Mouse (Mus musculus) intestine, embryonic 16.5 days (tissue): ENCODE results near the gene Rnf11. TPM values are rescaled to one million over a fixed set of nuclear protein-coding genes. Genes with fewer than 3 reads are reported as not detected.

Experiments used
- ATAC-seq: fragments of 200-750 bp; cut with Nextera tagmentation; 2 replicates; pipeline ENCODE4 v1.8.0; 2017; ENCODE audit warnings: moderate TSS enrichment, moderate library complexity
- H3K27ac ChIP-seq: fragments of 300-500 bp; sonication (generic); 2 replicates; pipeline ENCODE4 v1.5.1; 2014; ENCODE audit warnings: mild to moderate bottlenecking, low read length
- H3K27me3 ChIP-seq: fragments of 300-500 bp; sonication (generic); replicated peaks from 2 replicates; pipeline ENCODE4 v1.6.1; 2014; ENCODE audit warnings: low read length, control low read depth, mixed read lengths; ENCODE audit not compliant: control insufficient read depth, insufficient read depth
- H3K36me3 ChIP-seq: fragments of 300-500 bp; sonication (generic); 2 replicates; pipeline ENCODE4 v1.6.1; 2014; ENCODE audit warnings: low read length, control low read depth; ENCODE audit not compliant: control insufficient read depth, insufficient read depth
- H3K4me1 ChIP-seq: fragments of 300-500 bp; sonication (generic); 2 replicates; pipeline ENCODE4 v1.6.1; 2014; ENCODE audit warnings: low read length, control low read depth, mixed read lengths; ENCODE audit not compliant: control insufficient read depth, insufficient read depth
- H3K4me2 ChIP-seq: fragments of 300-500 bp; sonication (generic); 2 replicates; pipeline ENCODE4 v1.6.1; 2014; ENCODE audit warnings: low read depth, low read length, control low read depth
- H3K4me3 ChIP-seq: fragments of 300-500 bp; sonication (generic); 2 replicates; pipeline ENCODE4 v1.5.1; 2014; ENCODE audit warnings: mild to moderate bottlenecking, low read length
- H3K9ac ChIP-seq: fragments of 300-500 bp; sonication (generic); 2 replicates; pipeline ENCODE4 v1.6.1; 2014; ENCODE audit warnings: low read depth, low read length
- H3K9me3 ChIP-seq: fragments of 300-500 bp; sonication (generic); 2 replicates; pipeline ENCODE4 v1.6.1; 2016; ENCODE audit warnings: low read length, control low read depth; ENCODE audit not compliant: control insufficient read depth
- WGBS: fragments of 180-500 bp; shearing (Covaris S2); extraction: QIAGEN DNeasy Blood & Tissue Kit; methylation state at CpG from one replicate; pipeline ENCODE4 v1.1.7; 2014; 5-methylcytosine and 5-hydroxymethylcytosine counted together
- polyA plus RNA-seq: library from polyadenylated mRNA; unstranded; fragments of >200 nt; fragmentation: Nextera tagmentation; extraction: Ambion mirVana; gene quantifications from 2 replicates; pipeline ENCODE4 v1.2.1, GENCODE M21; 2015

Gene Rnf11
- polyA plus RNA-seq, 1 experiment from 2014 or later: 15.0 TPM

- peaks cover 5% of the 10 kb centered on the region; the same call in 1 of the 2 replicates for H3K4me1 ChIP-seq
- WGBS: 0% methylated on average over 37 of the region's 39 CpGs
- H3K4me2 ChIP-seq: peak overlapping the region; percentile 66
- H3K36me3 ChIP-seq: no peaks in the 10 kb centered on the region
- peak overlapping the region; percentile 93 for H3K4me3 ChIP-seq
- H3K27me3 ChIP-seq: no peaks in the 10 kb centered on the region
- H3K9me3 ChIP-seq: no peaks in the 10 kb centered on the region
- H3K9ac ChIP-seq: peak overlapping the region; percentile 99
- peak; percentile 99 for ATAC-seq
- H3K27ac ChIP-seq: peak overlapping the region; percentile 95
Observed at GRCm38 (mm10) chr4:109476554-109477014, 7.9 kb downstream of the Rnf11 start.

GRCm38 (mm10) chr4:109475577-109476553 is 8.7 kb downstream of the Rnf11 start:
- H3K27ac ChIP-seq: peak overlapping the region; percentile 95
- peaks cover 5% of the 10 kb centered on the region; the same call in 1 of the 2 replicates for H3K4me1 ChIP-seq
- H3K9me3 ChIP-seq: no peaks in the 10 kb centered on the region
- WGBS: under 1% methylated on average over 62 of the region's 68 CpGs
- H3K36me3 ChIP-seq: no peaks in the 10 kb centered on the region
- H3K9ac ChIP-seq: peak overlapping the region; percentile 99
- peak; percentile 67 for ATAC-seq
- H3K27me3 ChIP-seq: no peaks in the 10 kb centered on the region
- peak overlapping the region; percentile 66 for H3K4me2 ChIP-seq
- H3K4me3 ChIP-seq: peak overlapping the region; percentile 93

- Histone ChIP-seq H3K9ac (no peak overlapping the region), H3K36me3 (no peaks in the 10 kb centered on the region), H3K27ac (no peak overlapping the region), H3K9me3 (no peaks in the 10 kb centered on the region), H3K4me2 (peak overlapping the region; percentile 66), H3K4me3 (peak overlapping the region; percentile 17; the same call in 1 of the 2 replicates), H3K4me1 (peaks cover 5% of the 10 kb centered on the region; the same call in 1 of the 2 replicates), H3K27me3 (no peaks in the 10 kb centered on the region)
- ATAC-seq: no peak
- 37% methylated on average over 2 of the region's 2 CpGs for WGBS
Observed at GRCm38 (mm10) chr4:109475078-109475477, 9.4 kb downstream of the Rnf11 start.

GRCm38 (mm10) chr4:109472566-109472965 is 12.0 kb downstream of the Rnf11 start:
- no peak for ATAC-seq
- no peaks in the 10 kb centered on the region for H3K9me3 ChIP-seq
- WGBS: 88% methylated on average over 3 of the region's 3 CpGs
- peaks cover 5% of the 10 kb centered on the region; the same call in 1 of the 2 replicates for H3K4me1 ChIP-seq
- H3K27ac ChIP-seq: no peak overlapping the region
- H3K36me3 ChIP-seq: no peaks in the 10 kb centered on the region
- H3K4me2 ChIP-seq: no peak overlapping the region
- H3K4me3 ChIP-seq: no peak overlapping the region
- no peak overlapping the region for H3K9ac ChIP-seq
- no peaks in the 10 kb centered on the region for H3K27me3 ChIP-seq

- H3K27ac ChIP-seq: no peak overlapping the region
- H3K27me3 ChIP-seq: no peaks in the 10 kb centered on the region
- ATAC-seq: no peak
- no peak overlapping the region for H3K4me2 ChIP-seq
- H3K9ac ChIP-seq: no peak overlapping the region
- no peaks in the 10 kb centered on the region for H3K9me3 ChIP-seq
- no peak overlapping the region for H3K4me3 ChIP-seq
- peaks cover 5% of the 10 kb centered on the region; the same call in 1 of the 2 replicates for H3K4me1 ChIP-seq
- H3K36me3 ChIP-seq: no peaks in the 10 kb centered on the region
Observed at GRCm38 (mm10) chr4:109471606-109472005, 12.9 kb downstream of the Rnf11 start.

- Histone ChIP-seq H3K9me3 (no peaks in the 10 kb centered on the region), H3K4me2 (no peak overlapping the region), H3K27ac (no peak overlapping the region), H3K4me1 (no peaks in the 10 kb centered on the region), H3K36me3 (no peaks in the 10 kb centered on the region), H3K4me3 (no peak overlapping the region), H3K27me3 (no peaks in the 10 kb centered on the region), H3K9ac (no peak overlapping the region)
- ATAC-seq: no peak
Observed at GRCm38 (mm10) chr4:109467687-109468086, 16.8 kb downstream of the Rnf11 start.

GRCm38 (mm10) chr4:109463892-109464291 is 20.6 kb downstream of the Rnf11 start:
- H3K4me2 ChIP-seq: no peak overlapping the region
- H3K36me3 ChIP-seq: no peaks in the 10 kb centered on the region
- no peaks in the 10 kb centered on the region for H3K4me1 ChIP-seq

GRCm38 (mm10) chr4:109460421-109461179 is 23.9 kb downstream of the Rnf11 start:
- Histone ChIP-seq H3K9ac (no peak overlapping the region), H3K27ac (peak overlapping the region; percentile 83), H3K4me3 (no peak overlapping the region), H3K4me2 (no peak overlapping the region; the same call in 1 of the 2 replicates), H3K4me1 (no peaks in the 10 kb centered on the region), H3K27me3 (no peaks in the 10 kb centered on the region), H3K36me3 (no peaks in the 10 kb centered on the region), H3K9me3 (no peaks in the 10 kb centered on the region)
- 44% methylated on average over 3 of the region's 3 CpGs for WGBS
- ATAC-seq: peak; percentile 91

More at GRCm38 (mm10) chr4:109463892-109464291, 20.6 kb downstream of the Rnf11 start:
- no peak for ATAC-seq
- Histone ChIP-seq H3K9me3 (no peaks in the 10 kb centered on the region), H3K27ac (no peak overlapping the region), H3K9ac (no peak overlapping the region), H3K4me3 (no peak overlapping the region), H3K27me3 (no peaks in the 10 kb centered on the region)

GRCm38 (mm10) chr4:109456821-109457220 is 27.7 kb downstream of the Rnf11 start:
- no peaks in the 10 kb centered on the region for H3K4me1 ChIP-seq
- no peak overlapping the region for H3K4me3 ChIP-seq
- no peak overlapping the region for H3K4me2 ChIP-seq
- H3K27ac ChIP-seq: no peak overlapping the region
- H3K36me3 ChIP-seq: peaks cover 3% of the 10 kb centered on the region; the same call in 1 of the 2 replicates
- H3K27me3 ChIP-seq: no peaks in the 10 kb centered on the region
- 86% methylated on average over 6 of the region's 6 CpGs for WGBS
- no peak for ATAC-seq
- H3K9ac ChIP-seq: no peak overlapping the region
- H3K9me3 ChIP-seq: no peaks in the 10 kb centered on the region
